Mouse (Mus musculus) liver, adult 2 months (tissue): ENCODE data around the gene Dpp6.

Source experiments
- CTCF ChIP-seq: fragments of 200-500 bp; IDR thresholded peaks from 2 replicates; pipeline ENCODE4 v1.5.1; 2011; ENCODE audit warnings: low read depth, low read length, control low read depth
- POLR2A ChIP-seq: fragments of 200-500 bp; IDR thresholded peaks from 2 replicates; pipeline ENCODE4 v1.6.1; 2011; ENCODE audit warnings: low read length, control low read depth; ENCODE audit not compliant: insufficient read depth; ENCODE audit errors: extremely low read depth

GRCm38 (mm10) chr5:27453201-27453845, 636.3 kb downstream of the Dpp6 start:
- TF ChIP-seq CTCF = no peak
- TF ChIP-seq POLR2A = no peak
